Mouse (Mus musculus) forebrain, postnatal 0 days (tissue): ENCODE data around the gene Atp2b2. TPM values are rescaled to one million over a fixed set of nuclear protein-coding genes. Genes with fewer than 3 reads are reported as not detected.

ENCODE experiments used
- ATAC-seq: fragments of 200-750 bp; cut with Nextera tagmentation; 2 replicates; pipeline ENCODE4 v1.8.0; 2017; ENCODE audit warnings: mild to moderate bottlenecking, moderate library complexity
- DNase-seq: peaks from one replicate; pipeline ENCODE4 v3.0.0-alpha.2; 2015
- H3K27ac ChIP-seq: fragments of 300-500 bp; sonication (generic); 2 replicates; pipeline ENCODE4 v1.5.1; 2014; ENCODE audit warnings: low read depth, mild to moderate bottlenecking, antibody characterized with exemption, low read length, moderate library complexity, mixed read lengths
- H3K27me3 ChIP-seq: fragments of 300-500 bp; sonication (generic); 2 replicates; pipeline ENCODE4 v1.6.1; 2014; ENCODE audit warnings: mild to moderate bottlenecking, low read length, mixed read lengths; ENCODE audit not compliant: insufficient read depth
- H3K36me3 ChIP-seq: fragments of 300-500 bp; sonication (generic); 2 replicates; pipeline ENCODE4 v1.6.1; 2014; ENCODE audit warnings: mild to moderate bottlenecking, moderate library complexity; ENCODE audit not compliant: insufficient read depth
- H3K4me1 ChIP-seq: fragments of 300-500 bp; sonication (generic); 2 replicates; pipeline ENCODE4 v1.6.1; 2014; ENCODE audit warnings: antibody characterized with exemption; ENCODE audit not compliant: insufficient read depth
- H3K4me2 ChIP-seq: fragments of 300-500 bp; sonication (generic); 2 replicates; pipeline ENCODE4 v1.6.1; 2014; ENCODE audit warnings: low read depth, mild to moderate bottlenecking, moderate library complexity
- H3K4me3 ChIP-seq: fragments of 300-500 bp; sonication (generic); 2 replicates; pipeline ENCODE4 v1.5.1; 2014; ENCODE audit warnings: low read depth, low read length, mixed read lengths
- H3K9ac ChIP-seq: fragments of 300-500 bp; sonication (generic); 2 replicates; pipeline ENCODE4 v1.6.1; 2014; ENCODE audit warnings: mild to moderate bottlenecking
- H3K9me3 ChIP-seq: fragments of 300-500 bp; sonication (generic); 2 replicates; pipeline ENCODE4 v1.6.1; 2016; ENCODE audit warnings: low read length
- CTCF ChIP-seq: sonication (generic); IDR thresholded peaks from 2 replicates; pipeline ENCODE4 v1.5.1; 2016; ENCODE audit warnings: antibody characterized with exemption, control low read depth, low read depth
- WGBS: fragments of 180-500 bp; shearing (Covaris S2); extraction: QIAGEN DNeasy Blood & Tissue Kit; methylation state at CpG from one replicate; pipeline ENCODE4 v1.1.7; 2014; 5-methylcytosine and 5-hydroxymethylcytosine counted together
- polyA plus RNA-seq: library from polyadenylated mRNA; unstranded; fragments of >200 nt; fragmentation: Nextera tagmentation; extraction: Ambion mirVana; gene quantifications from 2 replicates; pipeline ENCODE4 v1.2.1, GENCODE M21; 2015
- total RNA-seq: library from RNA; depleted of rRNA; stranded (reverse); fragments of >200 nt; gene quantifications from 2 replicates; pipeline ENCODE4 v1.2.3, GENCODE M21; 2014

Gene Atp2b2
- total and polyA plus RNA-seq, 2 experiments from 2014 or later: 37.8 to 65.1 TPM

GRCm38 (mm10) chr6:113876585-113876984, 165.8 kb downstream of the Atp2b2 start:
- DNase-seq (no peak), ATAC-seq (no peak)
- H3K4me1 ChIP-seq: no peaks in the 10 kb centered on the region
- no peaks in the 10 kb centered on the region for H3K9me3 ChIP-seq
- H3K4me3 ChIP-seq: no peak overlapping the region
- H3K9ac ChIP-seq: no peak overlapping the region
- WGBS: 72% methylated on average over 3 of the region's 3 CpGs
- TF ChIP-seq CTCF: no peak
- H3K27me3 ChIP-seq: no peaks in the 10 kb centered on the region
- no peaks in the 10 kb centered on the region; the same call in 1 of the 2 replicates for H3K36me3 ChIP-seq
- H3K27ac ChIP-seq: no peak overlapping the region
- no peak overlapping the region for H3K4me2 ChIP-seq

DNA sequence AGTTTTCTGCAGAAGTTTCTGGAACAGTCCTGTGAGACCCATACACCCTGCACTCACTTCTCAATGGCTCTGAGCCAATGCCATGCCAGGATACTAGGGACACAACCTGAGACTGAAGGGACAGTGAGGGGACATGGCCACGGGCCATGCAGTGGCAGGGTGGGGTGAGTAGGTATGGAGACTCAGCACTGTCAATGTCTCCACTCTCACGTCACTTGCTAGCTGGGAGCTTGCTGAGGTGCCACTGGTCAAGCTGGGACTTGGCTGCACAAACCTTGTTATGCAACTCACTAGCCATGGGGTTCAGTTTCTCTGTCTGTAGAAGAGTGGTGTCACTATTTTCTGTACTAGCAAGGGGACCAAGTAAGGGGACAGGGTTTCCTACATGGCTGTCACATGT, 167.2 kb downstream of the Atp2b2 start:
- Histone ChIP-seq H3K27ac (no peak overlapping the region), H3K9ac (no peak overlapping the region), H3K4me3 (no peak overlapping the region), H3K4me2 (no peak overlapping the region), H3K9me3 (no peaks in the 10 kb centered on the region), H3K36me3 (no peaks in the 10 kb centered on the region; the same call in 1 of the 2 replicates), H3K4me1 (no peaks in the 10 kb centered on the region), H3K27me3 (no peaks in the 10 kb centered on the region)
- DNase-seq (no peak), ATAC-seq (no peak)
- WGBS: 80% methylated on average over 2 of the region's 2 CpGs
- no peak for TF ChIP-seq CTCF

- H3K4me1 ChIP-seq: no peaks in the 10 kb centered on the region
- no peak overlapping the region for H3K27ac ChIP-seq
- H3K4me3 ChIP-seq: no peak overlapping the region
- no peak overlapping the region for H3K4me2 ChIP-seq
- no peaks in the 10 kb centered on the region for H3K27me3 ChIP-seq
- no peaks in the 10 kb centered on the region for H3K36me3 ChIP-seq
- TF ChIP-seq CTCF: no peak
- no peaks in the 10 kb centered on the region for H3K9me3 ChIP-seq
- ATAC-seq (no peak), DNase-seq (no peak)
- 54% methylated on average over 7 of the region's 7 CpGs for WGBS
- H3K9ac ChIP-seq: no peak overlapping the region
These were observed 169.8 kb downstream of the Atp2b2 start for GRCm38 (mm10) chr6:113872654-113873053.

DNA sequence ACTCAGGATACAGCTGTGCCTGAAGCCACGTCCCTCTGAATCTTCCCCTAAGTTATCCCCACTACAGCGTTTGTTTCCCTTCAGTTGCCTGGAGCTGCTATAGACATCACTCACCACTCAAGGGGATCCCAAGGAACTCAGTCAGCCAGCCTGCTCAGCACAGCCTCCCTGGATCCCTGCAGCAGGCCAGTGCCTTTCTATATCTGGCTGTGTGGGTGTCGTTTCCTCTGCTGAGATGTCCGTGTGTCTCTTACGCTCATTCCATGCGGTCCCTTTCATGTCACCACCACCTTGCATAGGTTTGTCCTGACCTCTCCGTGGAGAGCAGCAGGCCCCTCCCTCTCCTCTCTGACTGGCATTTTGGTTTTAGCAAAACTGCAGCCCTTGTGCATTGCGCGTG, 171.6 kb downstream of the Atp2b2 start:
- Histone ChIP-seq H3K4me2 (no peak overlapping the region), H3K9ac (no peak overlapping the region), H3K27me3 (no peaks in the 10 kb centered on the region), H3K4me3 (no peak overlapping the region), H3K9me3 (no peaks in the 10 kb centered on the region), H3K27ac (no peak overlapping the region), H3K36me3 (no peaks in the 10 kb centered on the region), H3K4me1 (no peaks in the 10 kb centered on the region)
- no peak for TF ChIP-seq CTCF
- ATAC-seq: no peak
- no peak for DNase-seq
- 79% methylated on average over 9 of the region's 9 CpGs for WGBS

DNA sequence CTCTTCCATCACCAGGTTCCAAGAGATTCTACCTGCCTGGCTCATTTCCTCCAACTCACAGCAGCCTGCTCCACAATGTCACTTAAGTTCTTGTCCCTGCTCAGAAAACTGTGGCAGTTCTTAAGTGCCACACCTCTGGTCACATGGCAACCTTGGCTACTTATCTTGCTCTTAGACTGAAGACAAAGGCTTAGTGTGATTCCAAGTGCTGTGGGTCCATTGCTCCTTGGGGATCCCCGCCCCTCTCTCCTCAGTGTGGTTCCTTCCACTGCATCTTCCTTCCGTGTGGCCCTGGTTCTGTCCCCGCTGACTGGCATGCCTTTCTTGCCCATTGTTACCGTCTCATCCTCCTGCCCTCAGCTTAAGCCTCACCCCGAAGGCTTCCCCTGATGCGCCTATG, 173.9 kb downstream of the Atp2b2 start:
- 77% methylated on average over 6 of the region's 6 CpGs for WGBS

GRCm38 (mm10) chr6:113865699-113866098, 176.7 kb downstream of the Atp2b2 start:
- no peak overlapping the region for H3K9ac ChIP-seq
- peak; percentile 20; the same call in 1 of the 2 replicates for TF ChIP-seq CTCF
- H3K4me1 ChIP-seq: peaks cover 8% of the 10 kb centered on the region; the same call in 1 of the 2 replicates
- H3K27me3 ChIP-seq: no peaks in the 10 kb centered on the region
- H3K9me3 ChIP-seq: no peaks in the 10 kb centered on the region
- H3K36me3 ChIP-seq: 0 out of 2 replicates have a peak, but pooled peaks cover 4% of the 10 kb centered on the region
- WGBS: 55% methylated on average over 7 of the region's 7 CpGs
- no peak overlapping the region for H3K4me2 ChIP-seq
- no peak for DNase-seq
- H3K4me3 ChIP-seq: no peak overlapping the region
- H3K27ac ChIP-seq: no peak overlapping the region
- no peak for ATAC-seq

More for the DNA sequence above, 173.9 kb downstream of the Atp2b2 start:
- no peaks in the 10 kb centered on the region for H3K4me1 ChIP-seq
- no peak for TF ChIP-seq CTCF
- H3K9me3 ChIP-seq: no peaks in the 10 kb centered on the region
- DNase-seq (no peak), ATAC-seq (no peak)
- 0 out of 2 replicates have a peak, but pooled peaks cover 4% of the 10 kb centered on the region for H3K36me3 ChIP-seq
- H3K9ac ChIP-seq: no peak overlapping the region
- no peaks in the 10 kb centered on the region for H3K27me3 ChIP-seq
- H3K27ac ChIP-seq: no peak overlapping the region
- no peak overlapping the region for H3K4me2 ChIP-seq
- no peak overlapping the region for H3K4me3 ChIP-seq

DNA sequence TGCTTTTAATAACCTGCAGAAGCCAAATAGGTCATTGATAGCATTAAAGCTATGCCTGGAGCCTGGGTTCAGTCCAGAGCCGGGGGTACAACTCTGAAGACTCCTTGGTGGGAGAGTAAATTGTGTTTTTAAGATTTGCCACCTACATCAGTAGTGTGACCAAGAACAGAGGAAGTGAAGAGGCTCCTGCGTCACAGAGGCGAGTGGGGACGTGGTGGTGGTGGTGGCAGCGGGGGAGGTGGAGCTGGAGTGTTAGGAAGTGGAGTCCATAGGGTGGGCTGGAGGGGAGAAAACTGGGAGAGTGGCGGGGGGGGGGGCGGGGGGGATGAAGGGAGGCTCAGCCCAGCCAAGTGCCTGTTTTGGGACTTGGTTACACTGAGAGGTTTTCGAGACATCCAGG, 177.6 kb downstream of the Atp2b2 start:
- ATAC-seq (no peak), DNase-seq (no peak)
- Histone ChIP-seq H3K4me3 (no peak overlapping the region), H3K36me3 (0 out of 2 replicates have a peak, but pooled peaks cover 4% of the 10 kb centered on the region), H3K27ac (no peak overlapping the region), H3K4me2 (no peak overlapping the region), H3K9me3 (no peaks in the 10 kb centered on the region), H3K9ac (no peak overlapping the region), H3K27me3 (no peaks in the 10 kb centered on the region), H3K4me1 (peaks cover 14% of the 10 kb centered on the region; the same call in 1 of the 2 replicates)
- no peak for TF ChIP-seq CTCF
- 62% methylated on average over 7 of the region's 8 CpGs for WGBS
